Mouse (Mus musculus) forebrain, embryonic 13.5 days (tissue): ENCODE data around the gene Mccc2. TPM values are rescaled to one million over a fixed set of nuclear protein-coding genes. Genes with fewer than 3 reads are reported as not detected.
"Not testable (repeated sequence)": the region's sequence is repeated elsewhere in the genome, so short reads cannot be mapped to it uniquely, and the experiment has no call there.

ENCODE experiments used
- ATAC-seq: fragments of 200-750 bp; cut with Nextera tagmentation; 2 replicates; pipeline ENCODE4 v1.8.0; 2017
- H3K27ac ChIP-seq: fragments of 300-500 bp; sonication (generic); 2 replicates; pipeline ENCODE4 v1.5.1; 2015; ENCODE audit warnings: inconsistent platforms, mild to moderate bottlenecking, moderate library complexity
- H3K27me3 ChIP-seq: fragments of 300-500 bp; sonication (generic); 2 replicates; pipeline ENCODE4 v1.6.1; 2015; ENCODE audit warnings: mild to moderate bottlenecking, inconsistent platforms
- H3K36me3 ChIP-seq: fragments of 300-500 bp; sonication (generic); 2 replicates; pipeline ENCODE4 v1.6.1; 2015; ENCODE audit warnings: mild to moderate bottlenecking, inconsistent platforms; ENCODE audit not compliant: poor library complexity, severe bottlenecking
- H3K4me1 ChIP-seq: fragments of 300-500 bp; sonication (generic); 2 replicates; pipeline ENCODE4 v1.6.1; 2015; ENCODE audit warnings: inconsistent platforms
- H3K4me2 ChIP-seq: fragments of 300-500 bp; sonication (generic); 2 replicates; pipeline ENCODE4 v1.6.1; 2015; ENCODE audit warnings: inconsistent platforms, mild to moderate bottlenecking, moderate library complexity
- H3K4me3 ChIP-seq: fragments of 300-500 bp; sonication (generic); 2 replicates; pipeline ENCODE4 v1.5.1; 2015; ENCODE audit warnings: mild to moderate bottlenecking, inconsistent platforms
- H3K9ac ChIP-seq: fragments of 300-500 bp; sonication (generic); 2 replicates; pipeline ENCODE4 v1.6.1; 2015; ENCODE audit warnings: mild to moderate bottlenecking, inconsistent platforms
- H3K9me3 ChIP-seq: fragments of 300-500 bp; sonication (generic); replicated peaks from 2 replicates; pipeline ENCODE4 v1.6.1; 2016; ENCODE audit warnings: inconsistent platforms
- WGBS: fragments of 180-500 bp; shearing (Covaris S2); methylation state at CpG from one replicate; pipeline ENCODE4 v1.1.7; 2015; 5-methylcytosine and 5-hydroxymethylcytosine counted together
- polyA plus RNA-seq: library from polyadenylated mRNA; unstranded; fragments of >200 nt; fragmentation: Nextera tagmentation; extraction: Ambion mirVana; gene quantifications from 2 replicates; pipeline ENCODE4 v1.2.1, GENCODE M21; 2015

The Mccc2 gene
- 36.1 and 36.2 TPM in 2 replicates for polyA plus RNA-seq

DNA sequence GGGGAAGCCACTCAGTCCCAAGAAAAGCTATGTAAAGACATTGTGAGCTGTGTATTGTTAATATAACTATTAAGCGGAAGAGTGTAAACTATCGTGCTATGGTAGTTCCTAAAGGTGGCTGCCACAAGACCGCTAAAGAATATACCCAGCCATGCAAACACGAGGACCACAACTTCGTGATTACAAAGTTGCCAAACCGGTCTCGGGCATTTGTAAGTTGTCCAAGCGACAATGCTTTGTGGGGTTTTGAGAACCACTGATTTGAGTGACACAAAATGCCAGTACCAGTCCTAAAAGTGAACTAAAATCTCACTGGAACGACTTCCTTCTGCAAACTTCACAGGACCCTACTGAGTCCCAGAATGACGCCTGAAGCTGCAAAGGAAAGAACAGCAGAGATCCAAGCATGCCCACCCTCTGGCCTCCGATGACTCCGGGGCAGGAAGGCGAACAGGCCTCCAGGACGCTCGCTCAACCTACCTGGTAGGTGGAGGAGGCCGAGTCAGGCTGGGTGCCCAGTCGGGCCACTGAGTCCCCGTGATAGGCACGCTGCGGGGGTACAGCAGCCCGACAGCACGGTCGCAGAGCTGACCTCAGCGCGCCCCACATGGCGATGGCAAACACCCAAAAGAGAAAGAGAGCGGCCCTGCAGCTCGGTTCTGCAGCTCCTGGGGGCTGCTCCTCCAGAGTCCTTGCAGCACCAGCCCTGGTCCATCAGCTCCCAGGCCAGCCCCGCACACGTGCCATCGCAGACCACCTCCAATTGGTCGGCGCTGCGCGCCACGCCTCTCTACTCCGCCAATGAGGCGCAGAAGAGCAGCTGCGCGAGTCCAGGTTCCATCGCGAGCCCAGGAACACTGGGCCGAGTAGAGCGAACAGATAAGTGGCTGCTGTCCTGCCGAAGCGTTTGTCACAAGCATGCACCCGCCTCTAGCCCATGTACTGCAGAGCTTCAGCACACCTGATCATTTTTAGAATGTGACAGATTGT, at the start of gene Mccc2:
Mccc2 (minus strand) TSS at position 734 of the 990 bp plus-strand sequence.
- Histone ChIP-seq H3K4me3 (peak within 1 kb of the TSS; percentile 74), H3K9me3 (no peaks in the 10 kb centered on the region), H3K36me3 (peaks cover 5% of the 10 kb centered on the region), H3K4me1 (peaks cover 24% of the 10 kb centered on the region), H3K27ac (peak within 1 kb of the TSS; percentile 67; the same call in 1 of the 2 replicates), H3K4me2 (peak within 1 kb of the TSS; percentile 89), H3K27me3 (no peaks in the 10 kb centered on the region), H3K9ac (peak within 1 kb of the TSS; percentile 83)
- ATAC-seq = peak; percentile 100
- 4% methylated on average over 47 of the region's 47 CpGs for WGBS

DNA sequence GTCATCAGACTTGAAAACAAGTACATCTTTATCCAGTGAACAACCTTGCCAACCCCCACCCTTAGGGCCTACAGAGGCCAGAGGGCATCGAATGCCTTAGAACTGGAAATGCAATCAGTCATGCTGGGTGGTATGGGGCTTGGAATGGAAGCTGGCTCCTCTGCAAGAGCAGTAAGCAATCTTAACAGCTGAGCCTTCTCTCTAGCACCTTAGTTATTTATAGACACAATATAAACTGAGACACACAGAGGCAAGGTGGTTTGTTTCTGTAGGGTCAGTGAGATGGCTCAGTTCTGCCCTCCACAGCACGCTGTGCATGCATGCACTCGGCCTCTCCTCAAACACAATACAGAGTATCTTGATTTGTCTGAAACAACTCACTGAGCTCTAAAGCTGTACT, 48.5 kb upstream of the Mccc2 start:
- H3K9me3 ChIP-seq = no peaks in the 10 kb centered on the region
- peaks cover 78% of the 10 kb centered on the region for H3K36me3 ChIP-seq
- no peak for ATAC-seq
- H3K27ac ChIP-seq = no peak overlapping the region
- H3K4me1 ChIP-seq = no peaks in the 10 kb centered on the region
- H3K4me2 ChIP-seq = no peak overlapping the region
- H3K9ac ChIP-seq = no peak overlapping the region
- H3K27me3 ChIP-seq = no peaks in the 10 kb centered on the region
- no peak overlapping the region for H3K4me3 ChIP-seq
- 97% methylated on average over 3 of the region's 3 CpGs for WGBS

DNA sequence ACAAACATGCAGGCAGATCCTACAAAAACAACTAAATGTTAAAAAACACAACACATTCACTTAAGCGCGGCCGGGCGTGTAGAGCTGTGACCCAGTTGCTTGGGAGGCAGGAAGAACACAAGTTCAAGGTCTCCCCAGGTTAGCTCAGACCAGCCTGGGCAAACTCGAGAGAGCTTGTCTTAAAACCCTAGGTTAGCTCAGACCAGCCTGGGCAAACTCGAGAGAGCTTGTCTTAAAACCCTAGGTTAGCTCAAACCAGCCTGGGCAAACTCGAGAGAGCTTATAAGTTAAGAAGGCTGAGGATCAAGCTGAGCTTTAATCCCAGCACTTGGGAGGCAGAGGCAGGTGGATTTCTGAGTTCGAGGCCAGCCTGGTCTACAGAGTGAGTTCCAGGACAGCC, 42.3 kb upstream of the Mccc2 start:
- peaks cover 85% of the 10 kb centered on the region for H3K36me3 ChIP-seq
- H3K27ac ChIP-seq, H3K9ac ChIP-seq, H3K4me2 ChIP-seq, H3K27me3 ChIP-seq, H3K4me1 ChIP-seq, H3K9me3 ChIP-seq, ATAC-seq, H3K4me3 ChIP-seq: not testable (repeated sequence)
- 95% methylated on average over 8 of the region's 8 CpGs for WGBS

DNA sequence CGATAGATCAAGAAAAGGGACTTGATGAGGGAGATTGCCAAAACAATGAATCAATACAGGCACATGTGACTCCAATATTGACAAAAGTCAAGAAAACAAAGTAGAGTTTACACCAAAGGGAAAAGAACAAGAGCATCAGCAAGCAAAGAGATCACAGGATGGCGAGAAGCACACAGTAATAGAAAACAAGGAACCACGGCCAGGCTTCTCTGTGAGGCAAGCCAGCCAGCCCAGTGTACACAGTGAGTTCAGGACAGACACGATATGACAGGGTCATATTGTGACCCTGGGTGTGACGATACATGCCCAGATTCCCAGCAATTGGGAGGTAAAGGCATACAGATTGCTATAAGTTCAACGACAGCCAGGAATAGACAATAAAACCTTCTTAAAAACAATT, 10.6 kb upstream of the Mccc2 start:
- Histone ChIP-seq H3K4me1 (no peaks in the 10 kb centered on the region), H3K4me2 (no peak overlapping the region), H3K27ac (no peak overlapping the region), H3K9me3 (no peaks in the 10 kb centered on the region), H3K36me3 (peaks cover 72% of the 10 kb centered on the region), H3K27me3 (no peaks in the 10 kb centered on the region), H3K4me3 (no peak overlapping the region), H3K9ac (no peak overlapping the region)
- ATAC-seq = no peak
- 92% methylated on average over 6 of the region's 6 CpGs for WGBS

DNA sequence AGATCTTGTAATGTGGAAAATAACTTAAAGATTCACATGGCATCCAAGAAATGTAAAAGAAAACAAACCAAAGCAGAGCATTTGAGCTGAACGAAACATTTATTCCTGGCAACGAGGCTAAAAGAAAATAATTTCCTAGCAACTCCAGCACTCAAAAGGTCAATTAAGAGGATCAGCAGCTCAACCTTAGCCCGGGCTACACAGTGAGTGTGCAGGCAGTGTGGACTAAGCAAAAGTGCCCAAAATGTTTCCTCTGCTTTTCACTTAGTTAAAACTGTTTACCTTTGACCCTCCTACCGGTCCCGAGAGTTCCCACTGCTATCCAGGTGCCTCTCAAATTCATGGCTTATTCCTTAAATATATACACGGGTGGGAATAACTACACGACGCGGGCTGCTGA, 1.5 kb upstream of the Mccc2 start:
- Histone ChIP-seq H3K27me3 (no peaks in the 10 kb centered on the region), H3K9me3 (no peaks in the 10 kb centered on the region), H3K4me3 (no peak overlapping the region), H3K36me3 (peaks cover 12% of the 10 kb centered on the region), H3K4me2 (no peak overlapping the region), H3K27ac (no peak overlapping the region), H3K9ac (no peak overlapping the region), H3K4me1 (peaks cover 24% of the 10 kb centered on the region)
- 92% methylated on average over 9 of the region's 9 CpGs for WGBS
- ATAC-seq = no peak

DNA sequence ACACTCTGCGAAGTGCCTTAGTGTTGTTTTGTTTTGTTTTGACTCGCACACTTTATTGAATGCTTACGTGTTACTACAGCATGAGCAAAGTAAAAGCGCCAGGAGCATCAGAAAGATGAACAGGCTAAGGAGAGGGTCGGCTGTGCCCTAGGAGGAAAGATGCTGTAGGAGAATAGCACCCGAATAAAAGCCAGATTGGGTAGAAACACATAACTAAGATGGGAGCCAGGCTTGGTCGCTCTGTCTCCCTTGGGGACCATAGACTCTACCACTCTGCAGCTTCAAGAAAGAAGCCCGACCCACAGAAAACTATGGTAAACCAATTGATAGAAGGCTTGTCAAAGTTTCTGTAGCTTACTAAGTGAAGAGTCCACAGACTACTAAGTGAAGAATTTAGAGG, 498 bp upstream of the Mccc2 start:
- no peak; the same call in none of the 2 replicates for ATAC-seq
- Histone ChIP-seq H3K27me3 (no peaks in the 10 kb centered on the region), H3K4me1 (peaks cover 24% of the 10 kb centered on the region), H3K4me3 (peak overlapping the region; percentile 74), H3K27ac (peak overlapping the region; percentile 67; the same call in 1 of the 2 replicates), H3K9ac (peak overlapping the region; percentile 83), H3K9me3 (no peaks in the 10 kb centered on the region), H3K36me3 (peaks cover 9% of the 10 kb centered on the region), H3K4me2 (peak overlapping the region; percentile 89)
- WGBS = 10% methylated on average over 8 of the region's 8 CpGs

DNA sequence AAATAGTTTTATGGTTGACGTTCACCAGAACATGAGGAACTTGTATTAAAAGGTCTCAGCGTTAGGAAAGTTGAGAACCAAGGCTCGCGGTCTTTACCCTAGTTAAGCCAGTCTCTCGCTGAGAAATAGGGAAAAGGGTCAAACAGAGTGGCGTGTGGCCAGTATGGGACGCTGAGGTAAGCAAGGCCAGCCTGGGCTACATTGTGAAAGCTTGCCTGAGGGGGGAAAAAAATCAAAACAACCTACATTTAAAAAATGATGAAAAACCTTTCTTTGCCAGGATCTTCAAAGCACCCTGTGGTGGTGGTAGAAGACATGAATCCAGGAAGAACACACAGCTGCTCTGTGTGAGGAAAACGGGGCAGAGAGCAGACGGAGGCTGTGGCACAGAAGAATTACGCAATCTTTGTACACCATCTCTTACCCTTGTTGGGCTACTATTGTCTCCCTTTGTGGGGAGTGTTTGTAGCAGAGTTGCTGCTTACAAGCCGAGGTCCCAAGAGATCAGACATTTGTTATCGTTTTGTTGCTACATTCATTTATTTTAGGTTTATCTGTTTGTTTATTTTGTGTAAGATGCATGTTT, 9.4 kb downstream of the Mccc2 start:
- no peak for ATAC-seq
- Histone ChIP-seq H3K4me2 (no peak overlapping the region), H3K27ac (no peak overlapping the region), H3K36me3 (no peaks in the 10 kb centered on the region), H3K9ac (no peak overlapping the region), H3K4me3 (no peak overlapping the region), H3K9me3 (no peaks in the 10 kb centered on the region), H3K27me3 (no peaks in the 10 kb centered on the region), H3K4me1 (no peaks in the 10 kb centered on the region)
- 91% methylated on average over 12 of the region's 12 CpGs for WGBS

DNA sequence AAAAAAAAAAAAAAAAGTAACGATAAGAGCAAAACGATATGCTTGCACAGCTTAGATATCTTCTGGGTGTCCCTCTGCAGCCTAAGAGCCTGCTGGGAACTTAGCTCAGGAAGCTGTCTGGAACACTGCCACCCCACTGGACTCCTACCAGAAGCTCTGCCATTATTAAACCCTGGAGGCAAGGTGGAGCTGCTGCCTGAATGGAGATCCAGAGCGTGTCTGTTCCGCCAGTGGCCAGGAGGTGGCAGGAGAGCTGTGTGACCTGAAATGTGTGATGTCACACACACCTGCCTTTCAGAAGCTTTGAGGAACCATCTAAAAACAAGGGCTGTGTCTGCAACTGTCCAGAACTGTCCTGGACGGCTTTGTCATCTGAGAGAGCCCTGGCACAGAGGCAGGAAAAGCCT, 13.6 kb downstream of the Mccc2 start:
- no peak overlapping the region for H3K4me3 ChIP-seq
- no peak overlapping the region for H3K27ac ChIP-seq
- no peaks in the 10 kb centered on the region for H3K27me3 ChIP-seq
- no peaks in the 10 kb centered on the region for H3K36me3 ChIP-seq
- H3K4me1 ChIP-seq = no peaks in the 10 kb centered on the region
- WGBS = 35% methylated on average over 5 of the region's 5 CpGs
- H3K9ac ChIP-seq = no peak overlapping the region
- ATAC-seq = peak; percentile 61
- no peak overlapping the region for H3K4me2 ChIP-seq
- no peaks in the 10 kb centered on the region for H3K9me3 ChIP-seq

DNA sequence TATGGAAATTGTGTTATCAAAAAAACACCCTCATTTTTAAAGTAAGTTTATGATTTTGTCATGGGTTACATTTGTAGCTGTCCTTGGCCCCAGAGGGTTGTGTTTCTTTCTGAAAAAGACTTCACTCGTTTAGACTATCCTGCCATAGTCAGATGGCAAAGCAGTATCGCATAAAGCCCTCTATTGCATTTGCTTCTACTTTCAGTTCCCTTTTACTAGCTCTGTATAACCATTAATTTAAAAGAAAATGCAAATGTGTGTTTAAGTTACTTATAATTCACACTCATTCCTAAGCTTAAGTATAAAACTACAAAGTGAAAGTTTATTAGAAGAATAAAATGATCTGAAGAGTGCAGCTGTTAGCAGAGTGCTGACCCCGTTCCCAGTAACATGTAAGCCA, 16.4 kb downstream of the Mccc2 start:
- 92% methylated on average over 3 of the region's 3 CpGs for WGBS
- ATAC-seq = no peak
- H3K27ac ChIP-seq = no peak overlapping the region

DNA sequence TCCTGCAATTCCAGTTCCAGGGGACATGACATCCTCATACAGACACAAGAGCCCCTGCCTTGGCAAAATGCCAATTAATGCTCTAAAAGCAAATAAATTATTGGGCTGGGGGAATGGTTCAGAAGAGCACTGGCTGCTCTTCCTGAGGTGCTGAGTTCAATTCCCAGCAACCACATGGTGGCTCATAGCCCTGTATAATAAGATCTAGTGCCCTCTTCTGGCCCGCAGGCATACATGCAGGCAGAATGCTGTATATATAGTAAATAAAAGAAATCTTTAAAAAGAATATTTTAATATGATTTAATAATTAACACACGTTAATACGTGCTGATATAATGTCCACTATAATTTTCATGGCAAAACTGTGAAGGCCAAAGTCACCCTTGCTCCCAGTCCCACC, 17.3 kb downstream of the Mccc2 start:
- Histone ChIP-seq H3K4me1 (no peaks in the 10 kb centered on the region), H3K9me3 (no peaks in the 10 kb centered on the region), H3K9ac (no peak overlapping the region), H3K27ac (no peak overlapping the region), H3K4me2 (no peak overlapping the region), H3K4me3 (no peak overlapping the region), H3K36me3 (no peaks in the 10 kb centered on the region), H3K27me3 (no peaks in the 10 kb centered on the region)
- ATAC-seq = no peak
- 80% methylated on average over 3 of the region's 3 CpGs for WGBS

More for the DNA sequence above, 16.4 kb downstream of the Mccc2 start:
- no peak overlapping the region for H3K4me3 ChIP-seq
- no peak overlapping the region for H3K9ac ChIP-seq
- no peaks in the 10 kb centered on the region for H3K27me3 ChIP-seq
- H3K36me3 ChIP-seq = no peaks in the 10 kb centered on the region
- no peaks in the 10 kb centered on the region for H3K9me3 ChIP-seq
- H3K4me1 ChIP-seq = no peaks in the 10 kb centered on the region
- H3K4me2 ChIP-seq = no peak overlapping the region

DNA sequence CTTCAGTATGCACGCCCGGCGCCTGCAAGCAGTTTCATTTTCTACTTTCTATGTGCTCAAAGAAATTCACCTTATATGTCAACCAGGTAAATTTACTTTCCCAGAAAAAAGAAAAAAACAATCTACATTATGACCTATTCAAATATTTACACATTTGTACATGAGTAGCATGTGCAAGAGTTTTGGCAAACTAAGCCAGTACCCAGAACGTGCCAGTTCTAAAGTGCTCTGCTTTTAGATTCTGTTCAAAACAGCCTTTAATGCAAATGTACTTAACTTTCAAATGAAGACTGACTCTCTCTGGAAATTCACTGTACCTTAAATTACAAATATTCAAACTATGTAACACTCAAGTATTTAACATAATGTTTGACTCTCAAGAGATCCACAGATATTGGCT, 25.8 kb downstream of the Mccc2 start:
- no peaks in the 10 kb centered on the region for H3K4me1 ChIP-seq
- H3K27ac ChIP-seq = no peak overlapping the region
- no peak overlapping the region for H3K9ac ChIP-seq
- peaks cover 18% of the 10 kb centered on the region for H3K36me3 ChIP-seq
- WGBS = 94% methylated on average over 4 of the region's 4 CpGs
- no peak overlapping the region for H3K4me3 ChIP-seq
- ATAC-seq = no peak
- H3K9me3 ChIP-seq = no peaks in the 10 kb centered on the region
- H3K4me2 ChIP-seq = no peak overlapping the region
- H3K27me3 ChIP-seq = no peaks in the 10 kb centered on the region

DNA sequence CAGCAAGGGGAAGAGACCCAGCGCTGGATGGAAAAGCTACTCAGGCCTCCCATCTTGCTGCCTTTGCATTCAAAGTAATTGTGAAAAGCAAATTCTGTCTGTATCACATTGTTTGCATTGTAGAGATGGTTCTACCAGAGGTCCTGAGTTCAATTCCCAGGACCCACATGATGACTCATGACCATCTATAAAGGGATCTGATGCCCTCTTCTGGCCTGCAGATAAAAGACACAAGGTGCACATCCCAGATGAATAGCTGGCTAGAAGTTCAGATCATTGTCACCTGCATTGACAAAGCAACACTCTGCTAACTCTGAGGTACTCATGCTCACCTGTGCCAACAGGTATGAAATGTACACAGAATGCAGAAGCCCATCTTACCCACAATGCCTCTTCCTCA, 32.1 kb downstream of the Mccc2 start:
- H3K4me3 ChIP-seq = no peak overlapping the region
- H3K27ac ChIP-seq = no peak overlapping the region
- no peak overlapping the region for H3K9ac ChIP-seq
- no peak overlapping the region for H3K4me2 ChIP-seq
- H3K27me3 ChIP-seq = no peaks in the 10 kb centered on the region
- no peaks in the 10 kb centered on the region for H3K9me3 ChIP-seq
- H3K4me1 ChIP-seq = no peaks in the 10 kb centered on the region
- ATAC-seq = no peak
- H3K36me3 ChIP-seq = peaks cover 19% of the 10 kb centered on the region; the same call in 1 of the 2 replicates
- WGBS = 76% methylated on average over 1 of the region's 1 CpGs
